Mouse (Mus musculus): ENCODE data around the gene Ppp1cb. TPM values are rescaled to one million over a fixed set of nuclear protein-coding genes. Genes with fewer than 3 reads are reported as not detected.

Gene Ppp1cb
- polyA plus RNA-seq, 1 experiment from 2014 or later = 246 TPM

- 0 out of 2 replicates have a peak, but pooled peaks cover 6% of the 10 kb centered on the region for H3K4me1 ChIP-seq
- H3K9me3 ChIP-seq (replicated peaks) = no peaks in the 10 kb centered on the region
- no peak overlapping the region for H3K4me3 ChIP-seq
- H3K9ac ChIP-seq = no peak overlapping the region
- H3K4me2 ChIP-seq = no peak overlapping the region
- H3K27me3 ChIP-seq = no peaks in the 10 kb centered on the region
- no peak for ATAC-seq
- no peak overlapping the region for H3K27ac ChIP-seq
- H3K36me3 ChIP-seq (ENCODE audit: poor library complexity, severe bottlenecking) = no peaks in the 10 kb centered on the region
These were observed 11.8 kb upstream of the Ppp1cb start for GRCm38 (mm10) chr5:32446810-32447209.

GRCm38 (mm10) chr5:32459251-32459881, 723 bp downstream of the Ppp1cb start:
- ATAC-seq = peak; percentile 85
- peak overlapping the region; percentile 99 for H3K27ac ChIP-seq
- no peaks in the 10 kb centered on the region for H3K9me3 ChIP-seq (replicated peaks)
- H3K9ac ChIP-seq = peak overlapping the region; percentile 95
- under 1% methylated on average over 43 of the region's 63 CpGs for whole genome bisulfite sequencing
- peak overlapping the region; percentile 68 for H3K4me3 ChIP-seq
- H3K36me3 ChIP-seq (ENCODE audit: poor library complexity, severe bottlenecking) = no peaks in the 10 kb centered on the region
- no peaks in the 10 kb centered on the region for H3K27me3 ChIP-seq
- peak overlapping the region; percentile 67 for H3K4me2 ChIP-seq
- H3K4me1 ChIP-seq = peaks cover 18% of the 10 kb centered on the region

- peak overlapping the region; percentile 99 for H3K27ac ChIP-seq
- H3K9ac ChIP-seq = peak overlapping the region; percentile 95
- no peaks in the 10 kb centered on the region for H3K9me3 ChIP-seq (replicated peaks)
- H3K4me2 ChIP-seq = peak overlapping the region; percentile 67
- H3K4me3 ChIP-seq = peak overlapping the region; percentile 68
- H3K36me3 ChIP-seq (ENCODE audit: poor library complexity, severe bottlenecking) = no peaks in the 10 kb centered on the region
- no peak for ATAC-seq
- H3K27me3 ChIP-seq = no peaks in the 10 kb centered on the region
- peaks cover 18% of the 10 kb centered on the region for H3K4me1 ChIP-seq
- WGBS = under 1% methylated on average over 19 of the region's 19 CpGs
These were observed 1.5 kb downstream of the Ppp1cb start for GRCm38 (mm10) chr5:32459882-32460751.

GRCm38 (mm10) chr5:32460973-32461372, 2.3 kb downstream of the Ppp1cb start:
- no peak overlapping the region for H3K27ac ChIP-seq
- H3K4me1 ChIP-seq = peaks cover 18% of the 10 kb centered on the region
- H3K9ac ChIP-seq = peak overlapping the region; percentile 55; the same call in 1 of the 2 replicates
- H3K4me3 ChIP-seq = peak overlapping the region; percentile 27
- 56% methylated on average over 2 of the region's 2 CpGs for WGBS
- H3K27me3 ChIP-seq = no peaks in the 10 kb centered on the region
- peak overlapping the region; percentile 59 for H3K4me2 ChIP-seq
- H3K9me3 ChIP-seq (replicated peaks) = no peaks in the 10 kb centered on the region
- ATAC-seq = no peak
- no peaks in the 10 kb centered on the region for H3K36me3 ChIP-seq (ENCODE audit: poor library complexity, severe bottlenecking)

- Histone ChIP-seq H3K9ac (no peak overlapping the region), H3K9me3 (replicated peaks) (no peaks in the 10 kb centered on the region), H3K4me2 (no peak overlapping the region), H3K4me3 (no peak overlapping the region), H3K27me3 (no peaks in the 10 kb centered on the region), H3K4me1 (no peaks in the 10 kb centered on the region), H3K36me3 (ENCODE audit: poor library complexity, severe bottlenecking) (no peaks in the 10 kb centered on the region), H3K27ac (no peak overlapping the region)
- 88% methylated on average over 4 of the region's 4 CpGs for WGBS
- no peak for ATAC-seq
These were observed 13.8 kb downstream of the Ppp1cb start for GRCm38 (mm10) chr5:32472332-32473028.

- Histone ChIP-seq H3K9me3 (replicated peaks) (no peaks in the 10 kb centered on the region), H3K36me3 (ENCODE audit: poor library complexity, severe bottlenecking) (no peaks in the 10 kb centered on the region), H3K27ac (no peak overlapping the region), H3K4me3 (no peak overlapping the region), H3K4me2 (no peak overlapping the region), H3K9ac (no peak overlapping the region), H3K4me1 (no peaks in the 10 kb centered on the region), H3K27me3 (no peaks in the 10 kb centered on the region)
- no peak for ATAC-seq
- 95% methylated on average over 2 of the region's 2 CpGs for WGBS
These were observed 14.3 kb downstream of the Ppp1cb start for GRCm38 (mm10) chr5:32473029-32473352.

GRCm38 (mm10) chr5:32476501-32476900, 17.9 kb downstream of the Ppp1cb start:
- Histone ChIP-seq H3K4me1 (no peaks in the 10 kb centered on the region), H3K4me3 (no peak overlapping the region), H3K4me2 (no peak overlapping the region), H3K9me3 (replicated peaks) (no peaks in the 10 kb centered on the region), H3K9ac (no peak overlapping the region), H3K36me3 (ENCODE audit: poor library complexity, severe bottlenecking) (peaks cover 25% of the 10 kb centered on the region), H3K27ac (no peak overlapping the region), H3K27me3 (no peaks in the 10 kb centered on the region)
- no peak for ATAC-seq

GRCm38 (mm10) chr5:32478972-32479371, 20.3 kb downstream of the Ppp1cb start:
- H3K9me3 ChIP-seq (replicated peaks) = no peaks in the 10 kb centered on the region
- H3K4me3 ChIP-seq = no peak overlapping the region
- no peak overlapping the region for H3K9ac ChIP-seq
- H3K4me2 ChIP-seq = no peak overlapping the region
- no peak overlapping the region for H3K27ac ChIP-seq
- H3K27me3 ChIP-seq = no peaks in the 10 kb centered on the region
- no peaks in the 10 kb centered on the region for H3K4me1 ChIP-seq
- ATAC-seq = no peak
- 95% methylated on average over 4 of the region's 4 CpGs for WGBS
- peaks cover 33% of the 10 kb centered on the region for H3K36me3 ChIP-seq (ENCODE audit: poor library complexity, severe bottlenecking)

GRCm38 (mm10) chr5:32485430-32485829, 26.8 kb downstream of the Ppp1cb start:
- WGBS = 94% methylated on average over 3 of the region's 3 CpGs

GRCm38 (mm10) chr5:32488044-32488443, 29.4 kb downstream of the Ppp1cb start:
- no peak overlapping the region for H3K9ac ChIP-seq
- no peaks in the 10 kb centered on the region for H3K9me3 ChIP-seq (replicated peaks)
- no peak overlapping the region for H3K4me3 ChIP-seq
- no peaks in the 10 kb centered on the region for H3K4me1 ChIP-seq
- H3K27me3 ChIP-seq = no peaks in the 10 kb centered on the region
- no peak overlapping the region for H3K4me2 ChIP-seq
- H3K27ac ChIP-seq = no peak overlapping the region
- H3K36me3 ChIP-seq (ENCODE audit: poor library complexity, severe bottlenecking) = peaks cover 73% of the 10 kb centered on the region
- ATAC-seq = no peak
- 97% methylated on average over 2 of the region's 2 CpGs for WGBS

More at GRCm38 (mm10) chr5:32485430-32485829, 26.8 kb downstream of the Ppp1cb start:
- H3K4me3 ChIP-seq = no peak overlapping the region
- H3K9ac ChIP-seq = no peak overlapping the region
- H3K27ac ChIP-seq = no peak overlapping the region
- H3K36me3 ChIP-seq (ENCODE audit: poor library complexity, severe bottlenecking) = peaks cover 75% of the 10 kb centered on the region
- H3K9me3 ChIP-seq (replicated peaks) = no peaks in the 10 kb centered on the region
- H3K4me2 ChIP-seq = no peak overlapping the region
- ATAC-seq = no peak
- H3K27me3 ChIP-seq = no peaks in the 10 kb centered on the region
- H3K4me1 ChIP-seq = no peaks in the 10 kb centered on the region

- Histone ChIP-seq H3K36me3 (ENCODE audit: poor library complexity, severe bottlenecking) (peaks cover 44% of the 10 kb centered on the region), H3K4me2 (no peak overlapping the region), H3K9me3 (replicated peaks) (no peaks in the 10 kb centered on the region), H3K27me3 (no peaks in the 10 kb centered on the region), H3K27ac (no peak overlapping the region), H3K4me3 (no peak overlapping the region), H3K4me1 (no peaks in the 10 kb centered on the region), H3K9ac (no peak overlapping the region)
- 82% methylated on average over 3 of the region's 3 CpGs for WGBS
- ATAC-seq = no peak
These were observed 35.5 kb downstream of the Ppp1cb start for GRCm38 (mm10) chr5:32494084-32494700.

GRCm38 (mm10) chr5:32508766-32509165, 50.1 kb downstream of the Ppp1cb start:
- Histone ChIP-seq H3K4me1 (no peaks in the 10 kb centered on the region), H3K9me3 (replicated peaks) (no peaks in the 10 kb centered on the region), H3K4me3 (no peak overlapping the region), H3K27ac (no peak overlapping the region), H3K27me3 (no peaks in the 10 kb centered on the region), H3K4me2 (no peak overlapping the region), H3K36me3 (ENCODE audit: poor library complexity, severe bottlenecking) (peaks cover 11% of the 10 kb centered on the region), H3K9ac (no peak overlapping the region)
- ATAC-seq = no peak
- 75% methylated on average over 3 of the region's 3 CpGs for WGBS
